Mouse (Mus musculus): Measurements from ENCODE around the gene Ppfia3.

DNA sequence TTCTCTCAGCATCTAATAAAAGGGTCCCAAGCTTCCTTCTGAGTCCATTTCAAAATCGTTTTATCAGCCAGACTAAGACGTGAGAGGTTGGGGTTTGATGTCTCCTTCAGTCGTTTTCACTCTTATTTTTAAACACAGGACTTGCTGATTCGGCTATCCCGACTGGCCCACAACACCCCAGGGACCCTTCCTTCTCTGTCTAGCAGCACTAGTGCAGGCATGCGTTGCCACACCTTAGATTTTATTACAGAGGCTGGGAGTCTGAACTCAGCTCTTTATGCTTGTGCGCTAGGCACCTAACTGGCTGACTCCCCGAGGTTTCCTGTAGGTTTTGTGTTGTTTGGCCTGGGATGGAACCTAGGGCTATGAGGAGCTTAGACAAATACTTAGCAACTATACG is 53.3 kb downstream of the Ppfia3 start:
- no peak for TF ChIP-seq ZC3H11A (IDR thresholded peaks at IDR 0.05; ENCODE audit: borderline replicate concordance, low read depth, low read length)
- TF ChIP-seq HCFC1 (IDR thresholded peaks at IDR 0.05; ENCODE audit: borderline replicate concordance, insufficient read depth, low read length): no peak
- TF ChIP-seq ZNF384 (IDR thresholded peaks at IDR 0.05; ENCODE audit: low read depth, low read length): no peak
- no peak for TF ChIP-seq CHD2 (IDR thresholded peaks at IDR 0.05; ENCODE audit: low read depth, low read length)
